Mouse (Mus musculus) heart, postnatal 14 days (tissue): ENCODE measurements around the gene Pes1. TPM values are rescaled to one million over a fixed set of nuclear protein-coding genes. Genes with fewer than 3 reads are reported as not detected.

Source experiments
- DNase-seq, 2 experiments: peaks; one replicate each; pipeline ENCODE4 v3.0.0; 2021 to 2022
- intact Hi-C: fragments of 180-260 bp; cut with DNase I; formaldehyde crosslinking; loops from one replicate; pipeline ENCODE4 v1.15.1; 2025
- total RNA-seq, 2 experiments: library from RNA; stranded (reverse); gene quantifications; 2 replicates each; pipeline ENCODE4 v1.2.3; 2021

Gene Pes1
- total RNA-seq, 2 experiments from 2014 or later = 26.2 to 27.8 TPM

DNA sequence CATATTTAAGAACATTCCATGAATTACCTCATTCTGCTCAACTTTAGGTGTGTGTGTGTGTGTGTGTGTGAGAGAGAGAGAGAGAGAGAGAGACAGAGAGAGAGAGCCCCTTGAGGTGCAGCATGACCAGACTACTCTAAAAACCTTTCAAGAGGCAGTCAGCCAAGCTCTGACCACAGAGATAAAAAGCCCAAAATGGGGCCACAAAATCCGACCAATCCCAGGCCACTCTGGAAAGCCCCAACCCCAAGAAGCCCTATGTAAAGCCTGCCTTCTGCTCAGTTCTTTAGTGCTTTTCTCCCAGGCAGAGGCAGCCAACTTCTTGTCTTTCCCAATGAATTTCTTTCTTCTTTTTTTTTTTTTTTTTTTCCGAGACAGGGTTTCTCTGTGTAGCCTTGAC is 2.9 kb upstream of the Pes1 start:
- no peak for DNase-seq
- intact Hi-C loops = no loop called here

DNA sequence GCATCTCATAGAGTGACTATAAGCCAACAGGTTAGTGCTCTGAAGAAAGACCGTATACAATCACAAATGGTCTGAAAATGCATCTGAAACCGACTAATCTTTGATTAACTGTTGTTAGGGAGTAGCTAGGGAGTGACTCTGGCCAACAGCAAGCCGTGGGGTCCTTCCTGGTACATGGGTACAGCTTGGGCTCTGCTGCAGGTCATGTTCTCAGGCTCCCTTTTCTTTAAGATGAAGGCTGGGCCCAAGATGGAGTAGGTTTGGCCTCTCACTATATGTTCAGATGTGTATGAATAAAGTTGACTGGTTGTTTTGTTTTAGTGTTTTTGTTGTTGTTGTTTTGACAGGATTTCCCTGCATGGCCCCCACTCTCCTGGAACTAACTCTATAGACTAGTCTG is 2.0 kb upstream of the Pes1 start:
- DNase-seq = no peak
- intact Hi-C loops = no loop called here

DNA sequence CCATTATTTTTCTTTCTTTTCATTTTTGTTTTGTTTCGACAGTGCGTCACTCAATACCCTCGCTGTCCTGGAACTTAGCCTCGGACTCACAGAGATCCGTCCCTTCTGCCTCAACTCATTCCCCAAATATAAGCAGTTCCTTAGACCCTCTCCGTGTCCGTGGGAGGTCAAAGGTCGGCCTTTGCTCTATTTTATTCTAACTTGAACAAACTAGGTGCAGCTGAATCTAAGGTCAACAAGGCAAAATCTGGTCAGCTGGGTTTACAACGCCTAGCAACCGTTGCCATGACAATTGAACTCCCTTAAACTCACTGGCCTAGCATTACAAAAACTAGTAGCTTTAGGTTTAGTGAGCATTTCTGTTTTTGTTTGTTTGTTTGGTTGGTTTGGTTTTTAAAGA is 620 bp upstream of the Pes1 start:
- DNase-seq = peak in 1 of 2 experiments; percentile 9
- intact Hi-C loops = no loop called here

DNA sequence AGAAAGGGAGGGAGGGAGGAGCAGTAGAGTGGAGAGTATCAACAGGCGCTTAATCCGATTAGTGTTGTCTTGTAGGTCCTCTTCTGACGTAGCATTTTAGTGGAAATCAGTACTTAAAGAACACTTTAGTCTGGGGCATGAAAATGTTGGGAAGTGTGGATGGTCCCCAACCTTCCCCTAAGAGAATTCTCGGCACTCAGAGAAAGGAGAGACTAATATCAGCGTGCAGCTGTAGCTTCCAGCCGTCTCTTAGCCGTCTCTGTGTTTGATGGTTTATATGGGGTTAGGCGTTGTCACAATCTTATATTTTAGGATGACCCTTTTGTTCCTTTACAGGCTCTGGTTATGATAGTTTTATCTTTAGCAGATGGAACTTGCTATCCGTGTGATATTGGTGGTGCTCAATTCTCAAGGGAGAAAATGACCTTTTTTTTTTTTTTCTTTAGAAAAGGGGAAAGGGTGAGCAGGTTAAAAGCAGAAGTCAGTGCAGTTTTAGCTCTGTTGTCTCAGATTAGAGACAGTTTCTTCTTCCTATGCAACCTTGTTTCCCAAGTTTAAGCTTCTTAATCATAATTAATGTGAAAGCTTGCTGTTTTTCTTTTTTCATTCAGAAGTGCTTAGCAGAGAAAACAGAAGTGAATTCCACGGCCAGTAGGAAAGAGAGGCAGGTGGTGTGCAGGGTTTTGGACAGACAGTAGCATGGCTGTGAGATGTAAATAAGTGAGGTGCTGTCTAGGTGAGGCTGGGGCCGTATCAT is 819 bp downstream of the Pes1 start:
- intact Hi-C loops = no loop called here
- no peak for DNase-seq

DNA sequence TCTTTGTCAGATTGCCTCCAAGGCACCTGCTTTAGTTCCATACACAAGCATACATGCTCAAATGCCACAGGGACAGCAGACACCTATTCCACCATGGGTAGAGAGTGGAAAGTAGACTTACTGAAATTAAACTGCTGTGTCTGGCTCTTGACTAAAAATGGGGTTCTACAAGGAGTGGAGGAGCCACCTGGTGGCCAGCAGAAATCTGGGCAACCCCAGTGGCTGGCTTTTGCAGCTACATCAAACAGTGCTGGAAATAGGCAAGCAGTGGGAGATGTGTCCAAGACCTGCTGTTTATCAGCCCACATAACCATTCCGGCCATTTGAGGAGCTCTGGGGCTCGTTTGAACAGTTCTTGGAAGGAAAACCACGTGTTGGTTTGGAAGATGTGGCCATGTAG is 6.1 kb downstream of the Pes1 start:
- intact Hi-C loops = no loop called here
- DNase-seq = no peak

DNA sequence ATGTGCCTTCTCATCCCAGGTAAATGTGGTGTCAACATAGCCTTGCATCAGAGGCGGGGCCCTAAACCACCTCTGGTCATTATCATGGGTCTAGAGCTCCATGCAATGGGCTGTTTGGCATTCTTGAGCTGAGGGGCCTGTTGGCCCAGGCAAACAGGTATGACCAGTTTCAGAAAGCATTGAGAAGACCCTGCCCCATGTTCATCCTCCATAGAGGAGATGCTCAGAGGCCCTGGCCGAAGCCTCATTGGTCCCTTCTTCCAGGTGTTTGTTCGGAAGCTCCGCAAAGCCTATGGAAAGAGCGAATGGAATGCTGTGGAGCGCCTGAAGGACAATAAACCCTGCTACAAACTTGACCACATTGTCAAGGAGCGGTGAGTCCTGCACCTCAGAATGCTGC is 6.6 kb downstream of the Pes1 start:
- DNase-seq = no peak
- intact Hi-C loops = no loop called here

DNA sequence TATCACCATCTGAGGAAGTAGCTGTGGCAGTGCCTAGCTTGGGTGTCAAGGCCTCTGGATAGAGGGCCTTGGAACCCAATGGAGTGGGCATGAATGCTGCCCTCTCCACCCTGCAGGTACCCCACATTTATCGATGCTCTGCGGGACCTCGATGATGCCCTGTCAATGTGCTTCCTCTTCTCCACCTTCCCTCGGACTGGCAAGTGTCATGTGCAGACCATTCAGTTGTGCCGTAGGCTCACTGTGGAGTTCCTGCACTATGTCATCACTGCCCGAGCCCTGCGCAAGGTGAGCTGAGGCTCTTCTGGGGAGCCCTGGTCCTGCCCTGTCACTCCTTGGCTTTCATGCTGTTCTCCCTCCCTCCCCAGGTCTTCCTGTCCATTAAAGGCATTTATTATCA is 9.3 kb downstream of the Pes1 start:
- no peak for DNase-seq
- intact Hi-C loops = no loop called here

DNA sequence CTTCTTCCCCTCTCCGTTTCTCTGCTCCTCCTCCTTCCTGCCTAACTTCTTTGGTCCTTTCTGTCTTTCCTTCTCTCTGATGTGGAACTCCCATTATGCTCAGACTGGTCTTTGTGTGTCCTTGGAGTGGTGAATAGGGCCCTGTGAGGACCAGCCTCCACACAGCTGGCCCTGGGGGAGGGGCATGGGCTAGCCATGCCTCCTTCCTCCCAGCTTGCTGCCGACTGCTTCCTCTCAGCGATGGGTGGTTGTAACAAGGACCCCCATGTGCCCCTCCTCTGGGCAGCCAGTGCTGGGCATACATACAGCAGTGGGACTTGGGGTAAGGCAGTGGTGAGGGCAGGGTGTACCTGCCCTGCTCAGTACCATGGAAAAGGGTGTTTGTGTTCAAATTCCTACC is 10.5 kb downstream of the Pes1 start:
- intact Hi-C loops = no loop called here
- no peak for DNase-seq

DNA sequence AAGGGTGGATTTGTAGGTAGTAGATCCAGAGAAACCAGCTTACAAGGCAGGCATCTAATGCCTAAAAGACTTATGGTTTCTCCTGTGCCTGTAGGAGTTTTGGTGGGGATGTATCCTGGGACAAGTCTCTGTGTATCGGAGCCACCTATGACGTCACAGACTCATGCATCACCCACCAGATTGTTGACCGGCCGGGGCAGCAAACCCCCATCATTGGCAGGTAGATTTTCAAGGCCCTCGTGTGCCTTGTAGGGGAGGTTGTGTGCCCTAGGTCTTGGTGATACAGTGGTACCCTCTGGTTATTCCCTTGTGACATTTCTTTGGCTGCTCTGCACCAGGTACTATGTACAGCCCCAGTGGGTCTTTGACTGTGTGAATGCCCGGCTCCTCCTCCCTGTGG is 12.9 kb downstream of the Pes1 start, which contains the start of gene 4930556J24Rik:
4930556J24Rik (minus strand) TSS at position 101 of the 400 bp plus-strand sequence.
- no peak for DNase-seq
- intact Hi-C loops = no loop called here

DNA sequence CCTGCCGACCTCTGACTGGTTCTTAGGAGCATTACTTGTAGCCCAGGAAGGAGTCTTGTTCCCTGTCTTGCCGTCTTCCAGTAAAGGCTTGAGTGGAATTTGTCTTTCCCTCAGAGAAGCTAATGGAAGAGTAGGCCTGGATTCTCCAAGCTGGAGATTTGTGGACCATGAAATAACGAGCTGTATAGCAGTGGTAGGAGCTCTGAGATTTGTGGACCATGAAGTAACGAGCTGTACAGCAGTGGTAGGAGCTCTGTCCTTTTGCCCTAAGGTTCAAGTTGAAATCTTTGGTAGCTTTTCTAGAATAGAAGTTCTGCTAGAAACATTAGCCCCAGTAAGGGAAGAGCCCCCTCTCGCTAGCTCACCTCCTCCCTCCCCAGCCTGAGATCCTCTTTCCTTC is 14.6 kb downstream of the Pes1 start:
- no peak for DNase-seq
- intact Hi-C loops = no loop called here

DNA sequence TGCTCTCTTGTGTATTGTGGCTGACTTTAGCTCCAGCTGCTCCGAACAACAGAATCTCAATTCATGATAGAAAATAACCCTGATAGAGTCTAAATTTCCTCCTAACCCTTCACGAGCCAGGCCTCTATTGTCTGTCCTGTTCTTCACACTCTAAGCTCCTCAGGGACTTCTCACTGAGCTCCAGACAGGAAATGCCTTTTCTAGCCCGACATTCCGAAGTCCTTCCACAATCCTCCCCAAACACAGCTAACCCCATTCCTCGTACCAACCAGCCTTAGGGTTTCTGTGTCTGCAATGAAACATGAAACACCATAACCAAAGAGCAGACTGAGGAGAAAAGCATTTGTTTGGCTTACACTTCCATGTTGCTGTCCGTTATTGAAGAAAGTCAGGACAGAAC is 17.8 kb downstream of the Pes1 start:
- no peak for DNase-seq
- intact Hi-C loops = no loop called here

DNA sequence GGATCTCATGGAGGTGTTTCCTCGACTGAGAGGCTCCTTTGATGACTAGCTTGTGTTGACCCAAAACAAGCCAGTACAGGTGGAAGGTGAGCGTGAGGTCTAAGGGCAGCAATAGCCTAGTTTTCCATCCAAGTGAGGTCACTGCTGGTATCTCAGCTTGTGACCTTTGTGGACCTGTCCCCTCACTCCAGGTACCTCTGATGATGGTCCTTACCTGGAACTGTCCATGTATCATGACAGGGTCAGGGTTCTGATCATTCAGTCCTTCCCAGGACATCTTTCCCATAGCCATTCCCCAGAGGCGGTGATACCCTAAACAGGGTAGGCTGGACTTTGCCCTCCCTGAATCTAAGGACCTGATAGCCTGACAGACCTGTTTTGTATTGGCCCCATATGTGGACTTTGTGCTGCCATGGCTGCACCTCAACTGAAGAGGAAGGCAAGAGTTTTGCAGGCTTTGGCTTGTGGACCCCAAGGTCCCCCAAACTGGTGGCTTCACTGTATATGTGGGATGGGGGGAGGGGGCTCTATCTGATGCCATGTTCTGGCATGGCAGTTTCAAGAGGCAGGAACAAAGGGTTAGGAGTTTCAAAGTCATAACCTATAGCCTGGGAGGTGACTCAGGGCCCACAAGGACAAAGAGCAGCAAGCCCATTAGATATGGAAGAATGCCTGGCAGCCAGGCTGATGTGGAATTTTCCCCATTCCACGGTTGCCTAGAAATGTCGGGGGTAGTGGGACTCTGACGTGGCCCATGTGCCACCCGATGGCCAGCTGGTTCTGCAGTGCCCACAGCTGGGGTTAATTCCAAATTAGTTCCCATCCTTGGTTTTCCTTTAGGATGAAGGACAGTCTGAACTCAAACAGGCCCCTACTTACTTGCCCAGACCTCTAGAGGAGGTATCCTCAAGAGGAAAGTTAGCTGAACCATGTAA is 18.8 kb downstream of the Pes1 start:
- intact Hi-C loops = no loop called here
- no peak for DNase-seq

DNA sequence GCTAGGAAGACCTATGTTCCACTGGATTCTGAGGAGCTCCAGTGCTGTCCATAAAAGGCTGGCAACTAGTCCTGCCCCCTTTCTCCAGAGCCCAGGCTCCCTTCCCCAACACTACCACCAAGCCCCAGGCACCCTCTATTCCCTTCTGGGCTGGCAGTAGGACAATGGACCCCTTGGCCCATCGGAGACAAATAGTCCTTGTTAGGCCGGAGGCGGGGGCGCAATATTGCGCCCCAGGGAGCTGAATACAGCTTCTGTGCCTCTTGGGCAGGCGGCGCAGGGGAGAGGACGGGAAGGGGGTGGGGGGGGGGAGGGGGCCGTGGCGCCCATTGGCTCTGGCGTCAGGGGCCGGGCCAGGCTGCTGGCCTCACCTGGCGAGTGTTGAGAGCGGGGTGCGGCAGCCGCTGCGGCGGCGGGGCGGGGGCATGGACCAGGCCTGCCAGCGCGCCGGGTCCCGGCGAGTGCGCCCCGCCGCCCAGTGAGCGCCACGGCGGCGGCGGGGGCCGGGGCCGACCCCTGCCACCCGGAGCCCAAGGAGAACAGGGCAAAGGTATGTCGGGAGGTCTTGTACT is 19.6 kb downstream of the Pes1 start, which contains the start of gene Gal3st1:
Gal3st1 (plus strand) TSS at position 346 of the 572 bp plus-strand sequence.
- intact Hi-C loops = no loop called here
- DNase-seq = no peak

DNA sequence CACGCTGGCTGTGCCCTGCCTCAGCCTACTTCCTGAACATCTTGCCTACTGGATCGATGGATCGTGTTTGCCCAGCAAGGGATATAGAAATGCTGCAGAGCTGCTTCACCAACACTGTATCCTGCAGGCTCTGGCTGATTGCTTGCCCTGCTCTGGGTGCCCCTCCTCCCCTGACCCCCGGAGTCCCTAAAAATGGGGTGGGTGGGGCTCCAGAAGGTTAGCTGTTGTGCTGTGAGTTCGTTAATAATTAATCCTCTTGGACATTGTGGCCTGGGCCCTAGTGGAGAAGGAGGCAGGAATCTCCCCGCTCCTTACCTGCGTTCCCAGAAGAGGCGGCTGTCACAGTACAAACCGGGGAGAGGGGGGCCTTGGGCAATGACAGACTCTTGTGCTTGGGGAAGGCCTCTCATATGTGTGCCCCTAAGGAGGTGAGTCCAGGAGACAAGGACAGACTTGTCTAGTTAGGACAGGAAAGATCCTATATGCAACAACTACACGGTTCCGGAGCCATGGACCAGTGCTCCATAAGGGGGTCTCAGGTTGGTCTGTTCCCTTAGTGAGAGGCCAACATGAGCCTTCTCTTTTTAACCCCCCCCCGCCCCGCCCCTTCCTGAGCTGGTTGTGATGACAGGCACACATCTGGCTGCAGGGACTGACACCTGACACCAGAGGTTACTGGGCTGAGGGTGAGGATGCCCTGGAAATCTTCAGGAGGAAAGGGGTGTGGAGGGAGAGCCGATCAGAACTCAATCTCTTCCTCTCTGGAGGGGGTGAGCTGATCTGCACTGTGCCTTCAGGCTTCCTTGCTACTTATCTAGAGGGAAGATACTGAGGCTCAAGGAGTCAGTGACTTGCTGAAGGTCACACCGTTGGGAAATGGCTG is 20.3 kb downstream of the Pes1 start:
- no peak for DNase-seq
- intact Hi-C loops = no loop called here

DNA sequence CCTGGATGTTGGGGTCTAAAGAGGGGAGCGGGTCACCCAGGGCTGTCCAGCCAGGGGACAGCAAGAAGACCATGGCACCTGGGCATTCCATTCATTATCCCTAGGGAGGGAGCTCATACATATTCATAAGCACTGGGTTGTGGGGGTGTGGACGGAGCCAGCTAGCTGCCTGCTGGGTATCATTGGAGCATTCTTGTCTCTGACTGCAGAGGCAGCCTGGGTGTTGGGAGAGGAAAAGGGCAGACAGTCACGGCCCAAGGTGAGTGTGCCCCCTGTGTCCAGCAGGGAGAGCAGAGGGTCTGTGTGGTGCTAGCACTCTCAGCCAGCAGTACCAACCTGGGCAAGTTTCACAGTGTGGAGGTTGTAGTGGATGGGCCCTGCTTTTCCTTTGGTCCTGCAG is 26.0 kb downstream of the Pes1 start:
- intact Hi-C loops = no loop called here

DNA sequence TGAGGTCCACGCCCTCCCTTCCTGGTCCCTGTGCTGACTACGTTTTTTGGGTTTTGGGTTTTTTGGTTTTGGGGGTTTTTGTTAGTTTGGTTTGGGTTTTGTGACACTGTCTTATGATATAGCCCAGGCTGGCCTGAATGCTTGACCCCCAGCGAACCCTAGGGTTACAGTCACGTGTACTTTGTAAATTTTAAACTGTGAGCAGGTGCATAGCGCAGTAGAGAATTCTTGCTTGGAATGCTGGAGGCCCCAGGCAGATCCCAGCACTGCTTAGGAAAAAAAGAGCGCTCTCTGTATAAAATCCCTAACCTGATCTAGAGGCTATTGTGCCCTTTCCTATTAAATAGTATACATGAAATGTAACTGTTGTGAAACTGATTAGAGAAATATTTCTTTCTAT is 29.4 kb downstream of the Pes1 start:
- intact Hi-C loops = no loop called here
- no peak for DNase-seq

More for the DNA sequence above, 26.0 kb downstream of the Pes1 start:
- DNase-seq = no peak

DNA sequence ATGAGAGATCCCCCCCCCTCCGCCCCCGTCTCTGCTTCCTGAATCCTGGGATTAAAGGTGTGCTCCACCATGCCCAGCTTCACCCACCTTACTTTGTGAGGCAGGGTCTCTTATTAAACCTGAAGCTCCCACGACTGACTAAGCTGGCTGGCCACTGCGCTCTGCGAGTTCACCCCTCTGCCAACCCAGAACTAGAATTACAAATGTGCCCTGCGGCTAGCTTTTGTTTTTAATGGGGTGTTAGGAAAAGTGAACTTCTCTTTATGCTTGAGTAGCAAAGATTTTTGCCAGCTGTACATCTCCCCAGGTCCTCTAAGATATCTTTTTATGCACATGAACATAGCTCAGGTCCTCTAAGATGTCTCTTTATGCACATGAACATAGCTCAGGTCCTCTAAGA is 30.1 kb downstream of the Pes1 start:
- intact Hi-C loops = no loop called here

DNA sequence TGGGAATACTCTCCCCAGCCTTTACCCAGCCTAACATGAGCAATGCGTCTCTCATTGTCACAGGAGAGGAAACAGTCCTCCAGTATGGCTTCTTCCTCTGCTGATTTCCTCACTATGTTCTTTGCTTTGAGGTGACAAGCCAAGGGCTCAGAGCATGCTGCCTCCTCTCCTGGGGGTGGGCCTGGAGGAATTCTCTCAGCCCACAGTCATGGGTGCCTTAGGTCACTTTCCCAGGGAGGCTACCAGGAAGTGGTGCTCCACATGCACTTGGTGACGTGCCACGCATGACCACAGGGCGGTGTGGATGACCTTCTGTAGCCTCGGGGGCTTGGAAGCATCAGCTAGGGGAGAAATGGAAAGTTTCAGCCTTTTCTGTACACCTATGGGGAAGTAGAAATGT is 31.7 kb downstream of the Pes1 start:
- DNase-seq = no peak
- intact Hi-C loops = no loop called here

More for the DNA sequence above, 30.1 kb downstream of the Pes1 start:
- no peak for DNase-seq

DNA sequence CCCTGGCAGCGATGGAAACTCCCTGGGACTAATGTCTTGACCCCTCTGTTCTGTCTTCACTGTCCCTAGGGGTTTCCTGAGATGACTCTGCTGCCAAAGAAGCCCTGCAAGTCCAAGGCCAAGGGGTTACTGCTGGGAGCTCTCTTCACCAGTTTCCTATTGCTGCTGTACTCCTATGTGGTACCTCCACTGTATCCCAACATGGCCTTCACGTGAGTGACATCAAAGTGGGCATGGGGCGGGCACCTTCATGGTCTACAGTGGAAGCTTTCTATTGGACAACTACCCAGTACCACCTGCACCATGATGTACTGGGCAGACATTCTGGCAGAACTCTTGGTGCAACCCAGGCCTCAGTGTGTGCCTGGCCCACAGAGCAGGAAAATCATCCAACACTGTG is 33.1 kb downstream of the Pes1 start:
- DNase-seq = no peak
- intact Hi-C loops = no loop called here

DNA sequence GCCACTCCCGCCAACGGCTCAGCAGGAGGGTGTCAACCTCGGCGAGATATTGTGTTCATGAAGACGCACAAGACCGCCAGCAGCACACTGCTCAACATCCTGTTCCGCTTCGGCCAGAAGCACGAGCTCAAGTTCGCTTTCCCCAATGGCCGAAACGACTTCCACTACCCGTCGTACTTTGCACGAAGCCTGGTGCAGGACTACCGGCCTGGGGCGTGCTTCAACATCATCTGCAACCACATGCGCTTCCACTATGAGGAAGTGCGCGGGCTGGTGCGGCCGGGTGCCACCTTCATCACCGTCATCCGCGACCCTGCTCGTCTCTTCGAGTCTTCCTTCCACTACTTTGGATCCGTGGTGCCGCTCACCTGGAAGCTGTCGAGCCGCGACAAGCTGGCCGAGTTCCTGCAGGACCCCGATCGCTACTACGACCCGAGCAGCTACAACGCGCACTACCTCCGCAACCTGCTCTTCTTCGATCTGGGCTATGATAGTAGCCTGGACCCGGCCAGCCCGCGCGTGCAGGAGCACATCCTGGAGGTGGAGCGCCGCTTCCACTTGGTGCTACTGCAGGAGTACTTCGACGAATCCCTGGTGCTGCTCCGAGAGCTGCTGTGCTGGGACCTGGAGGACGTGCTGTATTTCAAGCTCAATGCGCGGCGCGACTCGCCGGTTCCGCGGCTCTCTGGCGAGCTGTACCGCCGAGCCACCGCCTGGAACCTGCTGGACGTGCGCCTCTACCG is 34.4 kb downstream of the Pes1 start:
- intact Hi-C loops = no loop called here
- DNase-seq = peak; percentile 11
